Mouse (Mus musculus) MEL (cell line): Measurements from ENCODE around the gene Tarbp2. TPM values are rescaled to one million over a fixed set of nuclear protein-coding genes. Genes with fewer than 3 reads are reported as not detected.

Source experiments
- DNase-seq: peaks from one replicate; pipeline ENCODE4 v3.0.0; 2011; ENCODE audit warnings: low read depth, low spot score
- H3K27ac ChIP-seq: 2 replicates; pipeline ENCODE4 v1.5.1; 2012; ENCODE audit warnings: low read depth, mild to moderate bottlenecking, control low read depth, low read length, moderate library complexity; ENCODE audit not compliant: control insufficient read depth
- H3K27me3 ChIP-seq, 2 experiments: fragments of 150-350 bp in 1 of 2; sonication (generic) in 1 of 2; 2 replicates each; pipeline ENCODE4 v1.6.1; 2012; ENCODE audit warnings: low read length in 2 of 2, mild to moderate bottlenecking in 2 of 2, improper control_type of control experiment in 1 of 2, moderate library complexity in 1 of 2; ENCODE audit not compliant: insufficient read depth in 2 of 2, control insufficient read depth in 1 of 2
- H3K36me3 ChIP-seq, 2 experiments: 2 replicates each; pipeline ENCODE4 v1.6.1; 2012 to 2014; ENCODE audit warnings: low read length in 2 of 2, improper control_type of control experiment in 1 of 2, inconsistent platforms in 1 of 2, mild to moderate bottlenecking in 1 of 2; ENCODE audit not compliant: insufficient read depth in 2 of 2, control insufficient read depth in 1 of 2
- H3K4me1 ChIP-seq, 2 experiments: fragments of 150-350 bp in 1 of 2; sonication (generic) in 1 of 2; 2 replicates each; pipeline ENCODE4 v1.6.1; 2012; ENCODE audit warnings: low read length in 2 of 2, improper control_type of control experiment in 1 of 2, mild to moderate bottlenecking in 1 of 2; ENCODE audit not compliant: insufficient read depth in 2 of 2, control insufficient read depth in 1 of 2
- H3K4me3 ChIP-seq, 2 experiments: fragments of 150-350 bp in 1 of 2; sonication (generic) in 1 of 2; 2 replicates each; pipeline ENCODE4 v1.5.1; 2012; ENCODE audit warnings: low read depth in 2 of 2, low read length in 2 of 2, mild to moderate bottlenecking in 2 of 2, moderate library complexity in 2 of 2, control low read depth in 1 of 2, improper control_type of control experiment in 1 of 2; ENCODE audit not compliant: control insufficient read depth in 1 of 2, insufficient read depth in 1 of 2
- H3K79me2 ChIP-seq: 2 replicates; pipeline ENCODE4 v1.6.1; 2012; ENCODE audit warnings: mild to moderate bottlenecking, low read length, moderate library complexity; ENCODE audit not compliant: control insufficient read depth, poor library complexity, insufficient read depth
- H3K9ac ChIP-seq: 2 replicates; pipeline ENCODE4 v1.6.1; 2012; ENCODE audit warnings: low read depth, mild to moderate bottlenecking, control low read depth, low read length, moderate library complexity; ENCODE audit not compliant: control insufficient read depth, poor library complexity, severe bottlenecking
- H3K9me3 ChIP-seq: fragments of 150-350 bp; sonication (generic); replicated peaks from 2 replicates; pipeline ENCODE4 v1.6.1; 2012; ENCODE audit warnings: mild to moderate bottlenecking, low read length, improper control_type of control experiment, moderate library complexity; ENCODE audit not compliant: insufficient read depth
- BHLHE40 ChIP-seq: IDR thresholded peaks from 2 replicates; pipeline ENCODE4 v1.6.1; 2012; ENCODE audit warnings: low read depth, mild to moderate bottlenecking, inconsistent platforms, low read length, improper control_type of control experiment, borderline replicate concordance
- CHD1 ChIP-seq: IDR thresholded peaks from 2 replicates; pipeline ENCODE4 v1.6.1; 2012; ENCODE audit warnings: low read depth, mild to moderate bottlenecking, inconsistent platforms, low read length, improper control_type of control experiment
- E2F4 ChIP-seq: IDR thresholded peaks from 2 replicates; pipeline ENCODE4 v1.6.1; 2011; ENCODE audit warnings: low read depth, low read length, improper control_type of control experiment, borderline replicate concordance
- ELF1 ChIP-seq: IDR thresholded peaks from 2 replicates; pipeline ENCODE4 v1.6.1; 2014; ENCODE audit warnings: low read depth, mild to moderate bottlenecking, inconsistent platforms, low read length, improper control_type of control experiment, moderate library complexity
- EP300 ChIP-seq, 2 experiments: IDR thresholded peaks; 2 replicates each; pipeline ENCODE4 v1.6.1; 2011; ENCODE audit warnings: improper control_type of control experiment in 2 of 2, low read length in 2 of 2, low read depth in 1 of 2, mild to moderate bottlenecking in 1 of 2
- ETS1 ChIP-seq: IDR thresholded peaks from 2 replicates; pipeline ENCODE4 v1.6.1; 2012; ENCODE audit warnings: low read depth, mild to moderate bottlenecking, inconsistent platforms, low read length, improper control_type of control experiment, moderate library complexity
- GATA1 ChIP-seq: IDR thresholded peaks from 2 replicates; pipeline ENCODE4 v1.6.1; 2011; ENCODE audit warnings: low read depth, low read length, improper control_type of control experiment
- MAX ChIP-seq: IDR thresholded peaks from 2 replicates; pipeline ENCODE4 v1.6.1; 2011; ENCODE audit warnings: low read length, improper control_type of control experiment
- MAZ ChIP-seq: IDR thresholded peaks from 2 replicates; pipeline ENCODE4 v1.6.1; 2012; ENCODE audit warnings: low read depth, mild to moderate bottlenecking, inconsistent platforms, low read length, improper control_type of control experiment
- MXI1 ChIP-seq: IDR thresholded peaks from 2 replicates; pipeline ENCODE4 v1.6.1; 2011; ENCODE audit warnings: mild to moderate bottlenecking, low read depth, low read length, improper control_type of control experiment
- MYC ChIP-seq: IDR thresholded peaks from 2 replicates; pipeline ENCODE4 v1.6.1; 2011; ENCODE audit warnings: low read depth, mild to moderate bottlenecking, low read length, improper control_type of control experiment, moderate library complexity
- NELFE ChIP-seq: IDR thresholded peaks from 2 replicates; pipeline ENCODE4 v1.6.1; 2011; ENCODE audit warnings: low read depth, low read length, improper control_type of control experiment
- POLR2A ChIP-seq, 2 experiments: IDR thresholded peaks; 2 replicates each; pipeline ENCODE4 v1.6.1; 2011 to 2012; ENCODE audit warnings: low read length in 2 of 2, mild to moderate bottlenecking in 2 of 2, control low read depth in 1 of 2, improper control_type of control experiment in 1 of 2, low read depth in 1 of 2, moderate library complexity in 1 of 2; ENCODE audit not compliant: control insufficient read depth in 1 of 2, insufficient read depth in 1 of 2, poor library complexity in 1 of 2
- POLR2AphosphoS2 ChIP-seq: IDR thresholded peaks from 2 replicates; pipeline ENCODE4 v1.6.1; 2011; ENCODE audit warnings: low read length, improper control_type of control experiment
- POLR2AphosphoS5 ChIP-seq: IDR thresholded peaks from 2 replicates; pipeline ENCODE4 v1.6.1; 2012; ENCODE audit warnings: low read depth, borderline replicate concordance, mild to moderate bottlenecking, inconsistent platforms, low read length, moderate library complexity, mixed read lengths
- SIN3A ChIP-seq: IDR thresholded peaks from 2 replicates; pipeline ENCODE4 v1.6.1; 2012; ENCODE audit warnings: low read length, improper control_type of control experiment, inconsistent platforms
- SMC3 ChIP-seq: IDR thresholded peaks from 2 replicates; pipeline ENCODE4 v1.6.1; 2011; ENCODE audit warnings: low read depth, low read length, improper control_type of control experiment
- TBP ChIP-seq: IDR thresholded peaks from 2 replicates; pipeline ENCODE4 v1.8.0; 2011; ENCODE audit warnings: low read depth, low read length, improper control_type of control experiment
- UBTF ChIP-seq: IDR thresholded peaks from 2 replicates; pipeline ENCODE4 v1.6.1; 2012; ENCODE audit warnings: low read depth, mild to moderate bottlenecking, inconsistent platforms, low read length, improper control_type of control experiment, moderate library complexity, borderline replicate concordance; ENCODE audit not compliant: insufficient read depth
- USF2 ChIP-seq, 2 experiments: IDR thresholded peaks; 2 replicates each; pipeline ENCODE4 v1.6.1; 2011 to 2012; ENCODE audit warnings: improper control_type of control experiment in 2 of 2, low read length in 2 of 2, borderline replicate concordance in 1 of 2, inconsistent platforms in 1 of 2, low read depth in 1 of 2, mild to moderate bottlenecking in 1 of 2; ENCODE audit not compliant: insufficient read depth in 1 of 2
- ZMIZ1 ChIP-seq: IDR thresholded peaks from 2 replicates; pipeline ENCODE4 v1.6.1; 2012; ENCODE audit warnings: low read depth, mild to moderate bottlenecking, inconsistent platforms, low read length, improper control_type of control experiment, moderate library complexity
- polyA plus RNA-seq, 2 experiments: library from polyadenylated mRNA; stranded (reverse) in 1 of 2; unstranded in 1 of 2; fragments of >175 nt in 1 of 2; fragments of >200 nt in 1 of 2; gene quantifications; 2 replicates each; pipeline versions ENCODE4 v1.2.1 to v1.2.4; 2012; ENCODE audit warnings: low replicate concordance in 2 of 2, low read depth in 1 of 2; ENCODE audit not compliant: insufficient read length in 2 of 2, insufficient read depth in 1 of 2, missing spikeins in 1 of 2
- total RNA-seq: library from RNA; depleted of rRNA; stranded (reverse); fragments of 300-350 nt; gene quantifications from 2 replicates; pipeline ENCODE4 v1.2.3, GENCODE M21; 2012

Gene Tarbp2
- total and polyA plus RNA-seq, 3 experiments = 155 to 182 TPM; not detected in 1

GRCm38 (mm10) chr15:102519211-102520141 lies 1.5 kb downstream of the Tarbp2 start:
- Histone ChIP-seq H3K27ac (peak overlapping the region; percentile 95), H3K9me3 (no peaks in the 10 kb centered on the region), H3K27me3 (no peaks in the 10 kb centered on the region), H3K4me1 (peaks cover 5 to 20% of the 10 kb centered on the region in 2 experiments; a peak in 3 of 4 replicates), H3K4me3 (peak overlapping the region; percentile 67 to 80), H3K36me3 (peaks cover 0 to 16% of the 10 kb centered on the region in 2 experiments; a peak in 2 of 4 replicates), H3K9ac (peak overlapping the region; percentile 86), H3K79me2 (peaks cover 17% of the 10 kb centered on the region)
- peak; percentile 10; the same call in 1 of the 2 replicates for TF ChIP-seq MAZ
- TF ChIP-seq MYC = peak; percentile 42; the same call in 1 of the 2 replicates
- peak; percentile 26 for TF ChIP-seq MAX
- no peak for TF ChIP-seq BHLHE40
- no peak; the same call in 1 of the 2 replicates for TF ChIP-seq SMC3
- no peak; the same call in 1 of the 2 replicates for TF ChIP-seq POLR2AphosphoS5
- TF ChIP-seq UBTF = no peak
- peak; percentile 77; the same call in 1 of the 2 replicates for TF ChIP-seq TBP
- TF ChIP-seq GATA1 = peak; percentile 87
- peak; percentile 32; the same call in 1 of the 2 replicates for TF ChIP-seq NELFE
- peak; percentile 94; the same call in 1 of the 2 replicates for TF ChIP-seq CHD1
- no peak for TF ChIP-seq E2F4
- TF ChIP-seq ETS1 = peak; percentile 66
- TF ChIP-seq ELF1 = 0 out of 2 replicates have a peak, but pooled peaks have one; percentile 7
- peak; percentile 43; the same call in 1 of the 2 replicates for TF ChIP-seq POLR2AphosphoS2
- peak; percentile 70 for TF ChIP-seq MXI1
- TF ChIP-seq USF2 (IDR thresholded peaks at IDR 0.05; ENCODE audit: borderline replicate concordance in 1 of 2, insufficient read depth in 1 of 2, low read depth in 1 of 2, low read length in 2 of 2) = no peak
- TF ChIP-seq POLR2A (IDR thresholded peaks at IDR 0.05; ENCODE audit: control insufficient read depth in 1 of 2, insufficient read depth in 1 of 2, low read depth in 1 of 2, low read length in 2 of 2, poor library complexity in 1 of 2) = peak in 1 of 2 experiments; percentile 62; a peak in 2 of 4 replicates
- peak; percentile 38; the same call in 1 of the 2 replicates for TF ChIP-seq SIN3A
- peak in 1 of 2 experiments; percentile 82; a peak in 3 of 4 replicates for TF ChIP-seq EP300 (IDR thresholded peaks at IDR 0.05; ENCODE audit: low read depth in 1 of 2, low read length in 2 of 2)
- TF ChIP-seq ZMIZ1 = no peak
- DNase-seq = peak; percentile 83
